Mouse (Mus musculus): ENCODE measurements around the gene Sept3.

- TF ChIP-seq POLR2A (IDR thresholded peaks at IDR 0.05; ENCODE audit: low read depth, low read length): no peak
- TF ChIP-seq CTCF (IDR thresholded peaks at IDR 0.05; ENCODE audit: borderline replicate concordance, insufficient read depth, low read length): no peak
Measured at GRCm38 (mm10) chr15:82252097-82252496, 22.6 kb upstream of the Sept3 start, which contains the start of gene 1500009C09Rik.
